Mouse (Mus musculus) neural tube, embryonic 14.5 days (tissue): ENCODE data around the gene Tmem59. TPM values are rescaled to one million over a fixed set of nuclear protein-coding genes. Genes with fewer than 3 reads are reported as not detected.

Experiments
- polyA plus RNA-seq: library from polyadenylated mRNA; unstranded; fragments of >200 nt; fragmentation: Nextera tagmentation; extraction: Ambion mirVana; gene quantifications from 2 replicates; pipeline ENCODE4 v1.2.1, GENCODE M21; 2014

The Tmem59 gene
- polyA plus RNA-seq, 1 experiment from 2014 or later = 399 TPM

Other genes starting within 250 kb of the Tmem59 start
- 90.9 and 94.3 TPM in 2 replicates for gene Mrpl37, start 111.5 kb upstream of the Tmem59 start, polyA plus RNA-seq
- gene Cyb5rl, start 111.4 kb upstream of the Tmem59 start, polyA plus RNA-seq = 2.7 and 4.8 TPM in 2 replicates
- gene Cdcp2, start 81.5 kb upstream of the Tmem59 start, polyA plus RNA-seq = not detected in 2 replicates
- gene Tceanc2, start 717 bp downstream of the Tmem59 start, polyA plus RNA-seq = 22.7 and 56.4 TPM in 2 replicates
- not detected in 2 replicates for gene Ldlrad1, start 30.8 kb downstream of the Tmem59 start, polyA plus RNA-seq
- gene Lrrc42, start 75.1 kb downstream of the Tmem59 start, polyA plus RNA-seq = 56.0 and 57.7 TPM in 2 replicates
- 45.2 and 45.3 TPM in 2 replicates for gene Hspb11, start 75.2 kb downstream of the Tmem59 start, polyA plus RNA-seq
- not detected in 2 replicates for gene Dio1, start 128.8 kb downstream of the Tmem59 start, polyA plus RNA-seq
- 68.3 and 70.5 TPM in 2 replicates for gene Yipf1, start 136.0 kb downstream of the Tmem59 start, polyA plus RNA-seq
- gene Ndc1, start 189.4 kb downstream of the Tmem59 start, polyA plus RNA-seq = 22.5 and 23.2 TPM in 2 replicates